Mouse (Mus musculus) right cerebral cortex, postnatal 4 days (tissue): ENCODE results near the gene Igsf3.

ENCODE experiments used
- DNase-seq: peaks from one replicate; pipeline ENCODE4 v3.0.0-alpha.2; 2022

Igsf3 gene

GRCm38 (mm10) chr3:101509707-101510544 lies 133.0 kb downstream of the Igsf3 start:
- DNase-seq, result no peak

- DNase-seq, result no peak
Measured at GRCm38 (mm10) chr3:101510632-101511031, 133.7 kb downstream of the Igsf3 start.
